Mouse (Mus musculus) limb, embryonic 11.5 days (tissue): ENCODE data around the gene Tbx21. TPM values are rescaled to one million over a fixed set of nuclear protein-coding genes. Genes with fewer than 3 reads are reported as not detected.

Experiments
- ATAC-seq: fragments of 200-750 bp; cut with Nextera tagmentation; 2 replicates; pipeline ENCODE4 v1.8.0; 2017; ENCODE audit warnings: low read depth; ENCODE audit not compliant: insufficient number of reproducible peaks, low FRiP score, low TSS enrichment
- DNase-seq: peaks from one replicate; pipeline ENCODE4 v3.0.0-alpha.2; 2015; ENCODE audit warnings: low spot score
- H3K27ac ChIP-seq: fragments of 300-500 bp; sonication (generic); replicated peaks from 2 replicates; pipeline ENCODE4 v1.5.1; 2014; ENCODE audit warnings: low read depth, mild to moderate bottlenecking, low read length
- H3K27me3 ChIP-seq: fragments of 300-500 bp; sonication (generic); 2 replicates; pipeline ENCODE4 v1.6.1; 2014; ENCODE audit warnings: mild to moderate bottlenecking, low read length, mixed read lengths; ENCODE audit not compliant: control insufficient read depth, insufficient read depth
- H3K36me3 ChIP-seq: fragments of 300-500 bp; sonication (generic); 2 replicates; pipeline ENCODE4 v1.6.1; 2014; ENCODE audit warnings: mild to moderate bottlenecking, low read length, moderate library complexity, mixed read lengths; ENCODE audit not compliant: control insufficient read depth, insufficient read depth
- H3K4me1 ChIP-seq: fragments of 300-500 bp; sonication (generic); 2 replicates; pipeline ENCODE4 v1.6.1; 2014; ENCODE audit warnings: low read length, mixed read lengths; ENCODE audit not compliant: control insufficient read depth, insufficient read depth
- H3K4me2 ChIP-seq: fragments of 300-500 bp; sonication (generic); 2 replicates; pipeline ENCODE4 v1.6.1; 2014; ENCODE audit warnings: low read depth, mild to moderate bottlenecking, moderate library complexity; ENCODE audit not compliant: severe bottlenecking
- H3K4me3 ChIP-seq: fragments of 300-500 bp; sonication (generic); 2 replicates; pipeline ENCODE4 v1.5.1; 2014; ENCODE audit warnings: low read depth, low read length
- H3K9ac ChIP-seq: fragments of 300-500 bp; sonication (generic); 2 replicates; pipeline ENCODE4 v1.6.1; 2014; ENCODE audit warnings: mild to moderate bottlenecking, low read length
- H3K9me3 ChIP-seq: fragments of 300-500 bp; sonication (generic); 2 replicates; pipeline ENCODE4 v1.6.1; 2016; ENCODE audit warnings: low read length; ENCODE audit not compliant: control insufficient read depth
- WGBS: fragments of 180-500 bp; shearing (Covaris S2); extraction: QIAGEN DNeasy Blood & Tissue Kit; methylation state at CpG from one replicate; pipeline ENCODE4 v1.1.7; 2014; 5-methylcytosine and 5-hydroxymethylcytosine counted together
- polyA plus RNA-seq: library from polyadenylated mRNA; unstranded; fragments of >200 nt; fragmentation: Nextera tagmentation; extraction: Ambion mirVana; gene quantifications from 2 replicates; pipeline ENCODE4 v1.2.1, GENCODE M21; 2014

Gene Tbx21
- polyA plus RNA-seq, 1 experiment from 2014 or later: not detected

DNA sequence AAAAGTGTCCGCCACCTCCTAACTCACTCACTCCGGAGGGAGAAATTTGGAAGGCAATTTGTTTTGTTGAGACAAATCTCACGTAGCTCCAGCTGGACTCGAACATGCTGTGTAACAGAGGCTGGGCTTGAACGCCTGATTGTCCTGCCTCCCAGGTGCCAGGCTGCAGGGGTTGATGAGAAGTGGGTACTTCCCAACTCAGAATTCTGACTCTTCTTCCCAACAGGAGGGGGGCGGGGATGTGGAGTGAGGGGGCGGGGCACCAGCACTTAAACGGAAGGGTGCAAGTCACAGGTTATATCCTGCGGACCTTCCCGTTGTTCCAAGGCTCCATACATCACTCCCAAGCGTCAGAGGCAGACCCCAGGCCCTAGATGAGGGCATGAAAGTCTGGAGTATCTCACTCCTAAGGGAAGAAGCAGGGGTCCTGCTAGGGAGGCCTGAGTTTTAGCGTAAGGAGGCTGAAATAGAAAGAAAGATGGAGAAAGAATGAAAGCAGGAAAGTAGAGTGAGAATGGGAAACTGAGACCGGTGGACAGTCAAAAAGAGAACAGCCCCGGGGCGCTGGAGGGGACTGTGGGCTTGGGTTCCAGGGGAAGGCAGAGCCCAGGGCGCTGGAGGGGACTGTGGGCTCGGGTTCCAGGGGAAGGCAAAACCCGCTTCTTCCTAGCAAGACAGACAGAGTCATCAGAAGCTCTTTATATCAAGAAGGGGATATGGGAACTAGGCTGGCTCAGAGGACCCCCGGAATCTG, 12.5 kb upstream of the Tbx21 start:
- no peaks in the 10 kb centered on the region for H3K36me3 ChIP-seq

DNA sequence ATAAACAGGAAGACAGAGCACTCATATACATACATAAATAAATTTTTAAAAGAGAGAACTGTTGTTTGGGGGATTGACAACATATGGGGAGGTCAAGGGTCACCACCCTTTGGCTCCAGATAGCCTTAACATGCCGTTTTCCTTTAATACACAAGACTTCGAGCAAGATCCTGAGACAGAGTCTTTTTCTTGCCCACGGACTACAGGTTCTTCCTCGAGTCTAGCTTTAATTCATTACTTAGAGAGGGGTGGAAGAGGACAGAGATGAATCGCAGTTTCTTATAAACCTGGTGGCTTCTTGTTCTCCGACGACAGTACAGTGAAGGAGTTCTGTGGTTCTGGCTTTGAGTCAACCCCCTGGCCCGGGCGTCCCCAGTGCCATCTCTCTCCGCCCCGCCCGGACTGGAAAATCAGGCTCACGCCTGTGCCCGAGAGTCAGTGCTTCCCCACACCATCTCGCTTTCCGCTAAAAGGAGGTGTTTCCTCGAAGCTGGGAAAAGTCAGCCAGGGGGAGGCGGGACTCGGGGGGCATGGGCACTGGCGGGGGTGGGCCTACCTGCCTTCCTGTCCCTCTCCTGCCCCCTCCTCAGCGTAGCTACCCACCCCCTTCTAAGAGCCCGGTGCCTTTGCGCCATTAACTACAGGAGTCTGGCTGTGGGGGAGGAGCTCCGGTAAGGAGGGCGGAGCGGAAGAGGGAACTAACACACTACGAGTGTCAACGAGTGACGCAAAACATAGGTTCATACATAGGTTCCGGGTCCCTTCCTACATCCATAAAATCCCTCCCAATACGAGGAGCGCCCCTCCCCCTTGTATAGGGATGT, 11.7 kb upstream of the Tbx21 start:
- Histone ChIP-seq H3K9ac (peak overlapping the region; percentile 47), H3K4me3 (peak overlapping the region; percentile 43), H3K27me3 (peaks cover 3% of the 10 kb centered on the region; the same call in 1 of the 2 replicates), H3K4me2 (peak overlapping the region; percentile 84), H3K4me1 (peaks cover 4% of the 10 kb centered on the region), H3K9me3 (no peaks in the 10 kb centered on the region), H3K36me3 (no peaks in the 10 kb centered on the region), H3K27ac (no peak overlapping the region)
- ATAC-seq (peak; percentile 69; the same call in 1 of the 2 replicates), DNase-seq (peak; percentile 66)
- WGBS: 3% methylated on average over 32 of the region's 32 CpGs

More for the DNA sequence above, 12.5 kb upstream of the Tbx21 start:
- Histone ChIP-seq H3K4me1 (peaks cover 7% of the 10 kb centered on the region), H3K27me3 (peaks cover 3% of the 10 kb centered on the region; the same call in 1 of the 2 replicates), H3K4me3 (peak overlapping the region; percentile 43), H3K9ac (no peak overlapping the region; the same call in 1 of the 2 replicates), H3K4me2 (peak overlapping the region; percentile 84), H3K9me3 (no peaks in the 10 kb centered on the region), H3K27ac (no peak overlapping the region)
- ATAC-seq: peak; percentile 16; the same call in 1 of the 2 replicates
- DNase-seq: peak; percentile 34
- WGBS: 15% methylated on average over 19 of the region's 19 CpGs

DNA sequence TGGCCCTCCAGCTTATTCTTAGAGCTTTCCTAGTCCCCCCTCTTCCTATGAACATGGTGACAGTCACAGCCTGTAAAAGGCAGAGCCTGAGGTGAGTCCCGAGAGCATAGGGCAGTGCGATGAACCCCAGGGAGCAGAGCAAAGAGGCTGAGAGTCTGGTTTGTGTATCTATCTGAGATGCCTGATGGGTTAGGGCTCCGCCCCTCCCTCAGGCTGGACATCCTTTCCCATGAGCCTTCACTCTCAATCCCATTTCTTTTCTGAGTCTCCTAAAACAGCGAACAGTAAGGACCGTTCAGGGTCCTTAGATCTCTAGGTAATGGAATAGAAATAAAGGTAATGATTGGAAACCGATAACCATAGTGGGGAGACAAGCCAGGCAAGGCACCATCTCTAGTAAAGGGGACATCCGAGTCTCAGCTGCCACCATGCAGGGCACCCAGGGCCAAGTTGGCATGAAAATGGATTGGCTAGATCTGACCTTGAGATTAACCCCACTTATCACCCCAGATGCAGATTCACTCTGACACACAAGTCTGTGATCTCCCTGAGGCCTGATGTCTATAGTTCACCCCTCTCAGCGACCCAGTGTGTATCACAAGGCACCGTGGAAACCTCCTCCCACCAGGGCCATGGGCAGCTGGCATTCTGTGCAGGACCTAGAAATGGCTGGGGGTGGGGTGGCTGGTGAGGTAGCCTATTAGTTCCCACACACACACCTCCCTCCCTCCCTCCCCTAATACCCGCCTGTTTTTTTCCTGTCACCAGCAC, 9.3 kb upstream of the Tbx21 start:
- Histone ChIP-seq H3K9me3 (no peaks in the 10 kb centered on the region), H3K27ac (no peak overlapping the region), H3K4me3 (no peak overlapping the region), H3K9ac (no peak overlapping the region), H3K36me3 (no peaks in the 10 kb centered on the region), H3K4me2 (no peak overlapping the region), H3K27me3 (no peaks in the 10 kb centered on the region), H3K4me1 (peaks cover 12% of the 10 kb centered on the region)
- DNase-seq (no peak), ATAC-seq (no peak)
- WGBS: 49% methylated on average over 10 of the region's 10 CpGs

DNA sequence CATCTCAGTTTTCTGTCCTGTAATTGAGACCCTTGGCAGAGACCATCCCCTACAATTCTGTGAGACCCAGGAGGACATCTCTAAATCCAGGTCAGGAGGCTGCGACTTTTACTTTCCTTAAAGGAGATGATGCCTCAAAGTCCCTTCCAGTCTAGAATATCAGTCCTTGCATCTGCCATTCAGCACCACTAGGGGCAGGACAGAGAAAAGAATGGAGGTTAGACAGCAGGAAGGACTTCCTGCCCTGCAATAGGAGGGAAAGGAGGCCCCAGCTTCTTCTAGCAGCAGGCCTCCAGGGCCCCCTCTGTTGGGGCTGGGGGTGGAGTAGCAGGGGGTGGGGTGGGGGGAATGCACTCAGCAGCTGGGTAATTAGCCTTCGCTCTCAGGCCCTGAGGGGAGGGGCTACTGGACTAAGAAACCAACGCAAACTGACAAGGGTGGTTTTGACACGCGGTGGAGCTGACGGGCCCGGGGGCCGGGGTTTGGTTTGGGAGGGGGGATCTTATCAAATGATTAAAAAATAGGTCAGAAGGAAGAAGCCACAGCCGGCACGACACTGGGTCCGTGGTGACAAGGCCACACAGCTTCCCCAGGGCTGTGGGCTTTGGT, 8.3 kb upstream of the Tbx21 start:
- Histone ChIP-seq H3K27ac (no peak overlapping the region), H3K27me3 (peaks cover 7% of the 10 kb centered on the region; the same call in 1 of the 2 replicates), H3K9ac (no peak overlapping the region), H3K36me3 (no peaks in the 10 kb centered on the region), H3K4me1 (peaks cover 12% of the 10 kb centered on the region), H3K9me3 (no peaks in the 10 kb centered on the region), H3K4me3 (no peak overlapping the region), H3K4me2 (no peak overlapping the region)
- ATAC-seq (no peak), DNase-seq (no peak)
- 15% methylated on average over 10 of the region's 11 CpGs for WGBS

DNA sequence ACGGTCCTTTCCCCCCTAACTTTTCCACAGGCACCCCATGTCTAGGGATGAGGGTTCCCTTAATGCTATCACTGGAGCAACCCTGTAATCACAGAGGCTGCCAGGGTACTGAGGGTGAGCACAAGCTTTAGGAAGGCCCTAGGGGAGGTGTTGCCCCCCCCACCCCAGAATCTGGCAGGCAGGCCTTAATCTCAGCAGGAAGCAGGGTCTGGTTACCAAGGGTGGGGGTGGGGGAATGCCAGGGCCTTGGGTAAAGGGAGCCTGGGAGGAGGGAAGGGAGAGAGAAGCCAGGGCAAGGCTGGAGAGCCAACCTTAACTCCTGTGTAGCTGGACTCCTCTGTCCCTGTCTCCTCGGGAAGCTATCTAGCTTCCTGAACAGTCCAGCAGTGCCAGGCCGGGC, 5.5 kb upstream of the Tbx21 start:
- H3K4me1 ChIP-seq: peaks cover 10% of the 10 kb centered on the region
- H3K4me2 ChIP-seq: no peak overlapping the region
- H3K27me3 ChIP-seq: peaks cover 22% of the 10 kb centered on the region
- H3K9me3 ChIP-seq: no peaks in the 10 kb centered on the region
- H3K36me3 ChIP-seq: no peaks in the 10 kb centered on the region
- no peak for DNase-seq
- no peak for ATAC-seq
- H3K9ac ChIP-seq: no peak overlapping the region
- H3K27ac ChIP-seq: no peak overlapping the region
- no peak overlapping the region for H3K4me3 ChIP-seq
- 43% methylated on average over 3 of the region's 3 CpGs for WGBS

DNA sequence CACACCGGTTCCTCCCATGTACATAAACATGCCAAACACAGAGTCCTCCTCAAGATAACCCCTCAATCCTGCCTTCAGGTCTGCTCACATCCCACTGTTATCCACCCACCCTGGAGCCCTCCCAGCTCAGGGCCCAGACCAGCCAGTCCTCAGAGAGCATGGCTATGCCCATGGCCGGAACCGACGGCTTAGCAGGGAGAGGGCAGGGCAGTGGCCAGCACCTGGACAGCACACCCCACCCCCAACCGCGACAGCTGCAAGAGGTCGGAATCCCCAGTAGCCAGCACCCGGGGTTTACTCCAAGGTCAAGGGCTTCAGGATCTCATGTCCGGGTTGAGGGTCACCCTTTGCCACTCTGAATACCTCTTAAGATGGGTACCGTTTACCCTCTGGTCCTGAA, 5.1 kb upstream of the Tbx21 start:
- no peak for DNase-seq
- H3K27me3 ChIP-seq: peaks cover 27% of the 10 kb centered on the region
- 38% methylated on average over 10 of the region's 10 CpGs for WGBS
- no peak overlapping the region for H3K27ac ChIP-seq
- peak; percentile 69; the same call in 1 of the 2 replicates for ATAC-seq
- 0 out of 2 replicates have a peak overlapping the region, but pooled peaks have one; percentile 17 for H3K9ac ChIP-seq
- H3K9me3 ChIP-seq: no peaks in the 10 kb centered on the region
- no peaks in the 10 kb centered on the region for H3K36me3 ChIP-seq
- H3K4me3 ChIP-seq: no peak overlapping the region
- no peak overlapping the region for H3K4me2 ChIP-seq
- H3K4me1 ChIP-seq: peaks cover 11% of the 10 kb centered on the region

DNA sequence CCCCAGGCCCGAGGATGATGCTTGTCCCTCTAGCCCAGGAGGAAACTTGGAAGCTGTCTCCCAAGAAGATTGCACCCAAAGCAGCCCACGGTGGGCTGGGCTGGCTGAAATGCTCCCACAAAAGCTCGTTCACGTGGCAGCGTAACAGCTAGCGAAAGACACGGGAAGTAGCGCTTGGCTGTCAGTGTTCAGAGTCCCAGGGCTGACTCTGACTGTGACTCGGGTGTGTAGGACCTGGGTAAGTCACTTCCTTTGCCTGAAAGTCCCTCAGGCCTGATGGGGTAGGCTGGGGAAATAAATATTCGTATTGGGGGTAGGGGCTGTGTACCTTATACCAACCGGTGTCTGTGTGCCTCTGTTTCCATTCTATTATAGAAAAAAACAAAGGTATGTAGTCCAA, 666 bp upstream of the Tbx21 start:
- Histone ChIP-seq H3K27me3 (peaks cover 55% of the 10 kb centered on the region), H3K9me3 (no peaks in the 10 kb centered on the region), H3K4me2 (peak overlapping the region; percentile 60; the same call in 1 of the 2 replicates), H3K9ac (no peak overlapping the region), H3K4me3 (peak overlapping the region; percentile 33; the same call in 1 of the 2 replicates), H3K27ac (no peak overlapping the region), H3K4me1 (peaks cover 10% of the 10 kb centered on the region), H3K36me3 (no peaks in the 10 kb centered on the region)
- ATAC-seq (no peak), DNase-seq (no peak)
- 11% methylated on average over 11 of the region's 11 CpGs for WGBS
